Mouse (Mus musculus) brain, embryonic 14.5 days (tissue): ENCODE measurements around the gene A830031A19Rik.

Experiments
- CTCF ChIP-seq: fragments of 200-500 bp; IDR thresholded peaks from 2 replicates; pipeline ENCODE4 v1.5.1; 2012; ENCODE audit warnings: inconsistent platforms, mild to moderate bottlenecking, moderate library complexity, borderline replicate concordance; ENCODE audit not compliant: insufficient read depth, insufficient read length; ENCODE audit errors: extremely low read depth
- POLR2A ChIP-seq: fragments of 200-500 bp; IDR thresholded peaks from 2 replicates; pipeline ENCODE4 v1.6.1; 2012; ENCODE audit warnings: mild to moderate bottlenecking, inconsistent platforms, borderline replicate concordance; ENCODE audit not compliant: poor library complexity, insufficient read depth, insufficient read length, severe bottlenecking; ENCODE audit errors: extremely low read depth

GRCm38 (mm10) chr11:24098662-24099061 lies 23.8 kb upstream of the A830031A19Rik start:
- TF ChIP-seq CTCF (no peak), POLR2A (no peak)
